Mouse (Mus musculus): Measurements from ENCODE around the gene Tcte2.

DNA sequence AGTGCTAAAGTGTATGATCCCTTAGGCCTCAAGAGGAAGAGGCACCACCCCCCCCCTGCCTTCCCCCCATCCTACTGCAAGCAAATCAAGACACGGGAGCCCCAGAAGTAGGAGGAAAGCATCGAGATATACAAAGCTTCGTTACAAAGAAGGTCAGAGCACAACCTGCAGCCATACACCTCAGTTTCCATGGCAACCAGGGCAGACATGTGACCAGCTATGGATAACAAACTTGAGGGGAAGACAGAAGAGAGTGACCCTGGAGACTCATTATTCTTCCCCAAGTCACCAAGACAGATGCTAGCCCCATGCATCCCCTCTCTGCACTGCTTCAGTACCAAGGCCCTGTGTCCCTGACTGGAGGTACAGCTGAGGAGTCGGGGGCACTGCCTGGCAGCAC is 74.5 kb downstream of the Tcte2 start:
- TF ChIP-seq POLR2A (IDR thresholded peaks at IDR 0.05; ENCODE audit: control insufficient read depth, extremely low read depth, insufficient read depth, low read length, poor library complexity) (no peak), CTCF (IDR thresholded peaks at IDR 0.05; ENCODE audit: borderline replicate concordance, control insufficient read depth, extremely low read depth, insufficient read depth, low read length, poor library complexity) (no peak)
